Mouse (Mus musculus): Measurements from ENCODE around the gene Nfix.

Nfix gene

DNA sequence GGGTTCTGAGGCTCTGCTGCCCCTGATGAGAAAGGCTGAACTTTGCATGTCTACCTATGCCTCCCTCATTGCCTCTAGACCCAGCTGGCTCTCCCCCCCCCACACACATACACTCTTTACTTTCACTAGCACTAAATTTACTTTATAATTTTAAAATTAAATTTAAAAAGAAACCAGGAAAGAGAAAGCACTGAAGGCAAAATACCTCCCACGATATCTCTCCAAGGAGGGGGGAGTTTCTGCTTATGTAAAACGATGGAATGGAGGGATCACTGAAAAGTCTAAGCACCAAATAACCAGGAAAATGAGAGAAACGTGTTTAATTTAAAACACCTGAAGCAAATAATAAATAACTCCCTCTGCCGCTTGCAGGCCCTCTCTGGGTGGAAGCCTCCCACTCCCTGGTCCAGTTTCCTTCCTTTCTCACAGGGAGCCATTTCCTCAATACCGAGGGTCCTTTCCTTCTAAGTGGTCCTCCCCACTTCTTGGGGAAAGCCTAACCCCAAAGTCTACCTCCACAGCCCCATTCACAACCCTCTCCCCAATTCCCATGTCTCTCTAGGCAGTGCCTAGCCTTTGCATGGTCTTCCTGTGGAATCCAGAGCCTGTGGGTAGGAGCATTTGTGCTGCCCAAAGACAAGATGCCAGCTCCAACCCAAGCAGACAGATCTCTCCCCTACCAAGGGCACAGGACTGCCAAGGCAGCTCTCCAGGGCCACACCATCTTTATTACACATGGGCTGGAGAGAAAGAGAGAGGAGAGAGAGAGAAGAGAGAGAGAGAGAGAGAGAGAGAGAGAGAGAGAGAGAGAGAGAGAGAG, 18.2 kb downstream of the Nfix start:
- no peak for DNase-seq (ENCODE audit: low read depth)

DNA sequence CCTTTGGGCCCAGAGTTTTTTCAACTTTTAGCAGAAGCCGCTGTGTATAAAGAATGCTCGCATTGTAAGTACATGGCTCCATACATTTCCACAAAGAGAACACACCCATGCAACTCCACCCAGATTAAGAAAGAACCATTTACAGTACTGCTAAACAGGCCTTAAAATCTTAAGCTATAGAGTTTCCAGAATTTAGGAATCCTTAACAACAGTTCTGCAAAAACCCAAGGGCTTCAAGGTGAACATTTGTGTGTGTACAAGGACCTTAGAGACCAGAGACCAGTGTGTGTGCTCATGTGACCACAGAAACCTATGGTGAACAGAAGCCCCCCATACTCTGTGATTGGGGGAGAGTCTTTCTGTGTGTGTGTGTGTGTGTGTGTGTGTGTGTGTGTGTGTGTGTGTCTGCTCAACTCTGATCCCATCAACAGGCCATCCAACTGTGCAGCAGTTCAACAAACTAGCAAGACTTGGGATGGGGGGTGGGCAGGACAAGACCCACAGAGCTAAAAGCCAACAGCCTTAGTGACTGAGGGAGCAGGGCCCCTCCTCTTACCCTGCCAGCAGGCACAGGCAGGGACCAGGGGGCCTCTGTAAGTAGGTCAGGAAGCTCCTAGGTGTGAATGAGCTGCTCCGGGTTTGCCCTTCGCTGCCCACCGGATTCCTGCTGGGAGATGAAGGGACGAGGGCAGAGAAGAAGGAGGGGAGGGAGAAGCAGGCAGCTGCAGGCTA, 19.0 kb downstream of the Nfix start:
- no peak for DNase-seq (ENCODE audit: low read depth)

DNA sequence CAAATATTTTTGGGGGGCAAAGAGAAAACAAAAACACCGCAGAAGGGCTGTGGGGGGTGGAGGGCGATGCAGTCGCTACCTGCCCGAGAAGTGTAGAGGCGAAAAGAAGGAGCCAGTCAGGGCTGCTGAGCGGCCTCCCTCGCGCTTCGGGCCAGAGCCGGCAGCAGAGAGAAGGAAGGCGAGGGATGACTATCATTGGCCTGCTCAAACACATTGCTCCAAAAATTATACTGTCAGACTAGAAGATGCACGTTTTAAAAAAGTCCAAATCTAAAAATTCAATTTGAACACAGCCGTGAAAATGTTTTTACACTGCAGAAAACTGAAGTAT, 20.0 kb downstream of the Nfix start:
- no peak for DNase-seq (ENCODE audit: low read depth)

GRCm38 (mm10) chr8:84779519-84780224, 20.5 kb downstream of the Nfix start:
- no peak for DNase-seq (ENCODE audit: low read depth)

DNA sequence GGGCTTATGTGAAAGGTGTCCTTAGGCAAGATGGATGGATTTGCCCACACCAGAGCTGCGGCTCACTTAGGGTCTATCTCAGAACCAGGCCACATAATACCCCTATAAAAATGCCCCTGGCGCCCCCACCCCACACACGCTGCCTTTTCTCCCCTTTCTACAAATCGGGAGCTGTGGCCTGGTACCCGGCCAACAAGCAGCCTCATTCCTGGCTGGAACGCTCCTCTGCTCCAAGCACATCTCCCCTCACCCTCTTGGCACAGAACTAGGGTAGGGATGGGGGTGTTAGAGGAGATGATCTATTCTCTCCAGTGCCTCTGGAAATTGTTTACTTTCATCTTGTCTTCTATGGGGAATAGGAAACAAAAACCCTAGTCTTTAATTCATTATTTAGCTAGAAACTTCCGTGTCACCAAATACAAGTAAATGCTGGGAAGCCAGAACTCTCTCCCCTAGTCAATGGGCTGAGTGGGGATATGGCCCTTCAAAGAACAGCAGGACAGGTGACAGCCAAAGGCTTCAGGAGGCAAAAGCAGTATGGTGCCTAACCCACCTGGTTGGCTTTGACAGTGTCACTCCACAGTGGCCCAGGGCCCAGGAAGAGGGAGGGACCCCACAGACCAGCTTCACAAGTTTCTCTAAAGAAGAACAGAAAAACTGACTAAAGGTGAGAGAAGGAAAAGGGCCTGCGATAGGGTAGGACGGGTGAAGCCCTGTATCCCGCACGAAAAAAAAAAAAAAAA, 21.3 kb downstream of the Nfix start:
- no peak for DNase-seq (ENCODE audit: low read depth)

DNA sequence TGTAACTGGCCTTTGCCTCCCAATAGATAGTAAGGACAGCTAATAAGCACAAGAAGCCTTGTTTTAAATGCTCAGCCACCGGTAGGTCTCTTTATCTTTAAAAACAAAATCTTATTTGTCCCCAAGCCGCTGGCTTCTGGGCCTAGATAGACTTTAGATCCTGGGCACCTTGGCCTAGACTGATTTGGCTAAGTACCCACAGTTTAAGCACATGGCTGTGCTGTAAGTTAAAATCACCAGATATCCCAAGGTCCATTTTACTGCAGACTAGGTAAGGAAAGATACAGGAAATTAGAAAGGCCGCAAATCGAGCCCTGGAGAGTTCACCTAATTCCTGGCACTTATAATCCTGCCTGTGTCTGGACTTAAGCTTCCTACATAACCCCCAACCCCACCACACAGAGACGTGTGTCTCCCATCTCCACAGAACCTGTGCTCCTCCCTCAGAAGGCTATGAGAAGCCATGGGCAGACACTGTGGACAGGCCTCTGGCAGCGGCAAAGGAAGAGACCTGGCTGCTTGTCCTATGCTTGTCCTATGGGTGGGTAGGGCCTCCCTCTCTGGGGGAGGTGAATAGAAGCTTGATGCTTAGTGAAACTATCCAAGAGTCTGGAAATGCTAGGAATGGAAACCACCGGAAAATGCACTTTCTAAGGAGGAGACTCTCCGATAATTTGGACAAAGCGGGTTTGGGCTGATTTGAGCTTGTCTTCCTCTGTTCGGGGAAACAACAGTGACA, 22.1 kb downstream of the Nfix start:
- DNase-seq (ENCODE audit: low read depth), result no peak

DNA sequence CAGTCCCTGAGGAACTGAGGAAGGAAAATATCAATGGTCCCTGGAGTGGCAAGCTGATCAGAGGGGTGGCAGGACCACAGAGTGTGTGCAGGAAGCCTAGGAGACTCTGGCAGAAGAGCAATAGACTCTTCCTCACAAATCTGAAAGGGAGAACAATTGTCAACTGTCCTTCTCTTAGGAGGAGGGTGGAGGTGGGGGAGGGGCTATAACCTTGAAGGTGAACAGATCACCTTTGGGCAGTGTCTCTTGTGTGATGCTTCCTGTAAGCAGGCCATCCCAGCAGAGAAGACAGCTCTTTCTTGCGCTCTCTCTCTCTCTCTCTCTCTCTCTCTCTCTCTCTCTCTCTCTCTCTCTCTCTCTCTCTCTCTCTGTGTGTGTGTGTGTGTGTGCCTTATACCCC, 23.6 kb downstream of the Nfix start:
- no peak for DNase-seq (ENCODE audit: low read depth)

DNA sequence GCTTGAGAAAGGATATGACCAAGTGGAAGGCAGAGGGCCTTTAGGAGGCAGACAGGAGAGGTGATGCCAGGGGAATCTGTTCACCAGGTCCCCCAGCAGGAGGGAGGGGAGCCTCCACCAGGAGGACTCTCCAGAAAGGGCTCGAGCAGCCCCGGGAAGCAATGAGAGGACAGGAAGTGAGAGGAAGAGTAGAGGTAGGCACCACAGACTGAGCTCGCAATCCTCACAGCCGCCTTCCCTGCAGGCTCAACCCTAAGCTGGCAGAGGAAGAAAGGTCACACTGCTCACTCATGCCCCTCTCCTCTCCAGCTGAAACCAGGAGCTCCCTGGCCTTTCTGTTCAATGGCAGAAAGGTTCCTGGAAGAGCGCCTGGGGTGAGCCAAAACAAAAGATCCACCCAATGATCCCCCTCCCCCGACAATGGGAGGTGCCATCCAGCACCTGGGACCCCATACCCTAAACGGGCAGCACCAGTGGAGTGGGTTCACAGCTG, 24.5 kb downstream of the Nfix start:
- DNase-seq (ENCODE audit: low read depth), result no peak

DNA sequence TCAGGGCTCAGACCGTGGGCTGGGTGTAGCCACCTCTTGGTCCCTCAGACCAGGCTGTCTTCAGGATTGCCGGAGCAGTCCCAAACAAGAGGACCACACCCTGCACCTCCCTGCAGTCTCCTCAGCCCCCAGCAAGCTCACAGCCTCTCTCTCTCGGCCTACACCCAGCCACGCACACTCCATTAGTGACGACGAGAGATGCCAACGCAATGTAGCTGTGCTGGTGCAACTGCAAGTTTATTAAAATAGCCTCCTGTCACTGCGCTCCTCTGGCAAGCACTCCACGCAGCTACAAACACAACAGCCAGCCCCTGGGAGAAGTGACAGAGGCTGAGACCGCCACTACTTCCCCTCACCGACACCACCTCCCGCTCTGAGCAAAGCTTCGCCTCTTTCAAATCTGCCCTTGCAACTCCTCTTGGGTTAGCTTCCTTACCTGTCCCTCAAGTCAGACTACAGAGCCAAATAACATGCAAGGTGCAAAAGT, 25.0 kb downstream of the Nfix start:
- no peak for DNase-seq (ENCODE audit: low read depth)

GRCm38 (mm10) chr8:84774473-84774911, 25.7 kb downstream of the Nfix start:
- DNase-seq (ENCODE audit: low read depth), result no peak

DNA sequence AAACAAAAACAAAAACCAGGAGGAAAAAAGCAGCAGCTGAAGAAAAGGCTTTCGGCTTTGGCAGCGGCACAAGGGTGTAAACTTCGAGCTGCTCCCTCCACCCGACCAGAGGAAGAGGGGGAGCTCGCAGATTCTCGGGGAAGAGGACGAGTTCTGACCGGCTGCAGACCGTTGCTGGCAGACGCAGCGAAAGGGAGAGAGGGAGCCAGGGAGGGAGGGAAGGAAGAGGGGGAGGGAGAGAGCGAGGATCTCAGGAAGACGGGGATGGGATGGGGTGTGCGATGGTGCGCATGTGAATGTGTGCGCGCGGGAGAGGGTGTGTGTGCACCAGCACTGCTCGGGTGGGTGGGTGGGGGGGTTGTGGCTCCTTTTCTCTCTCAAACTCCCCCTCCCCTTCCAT, 26.3 kb downstream of the Nfix start:
- no peak for DNase-seq (ENCODE audit: low read depth)

DNA sequence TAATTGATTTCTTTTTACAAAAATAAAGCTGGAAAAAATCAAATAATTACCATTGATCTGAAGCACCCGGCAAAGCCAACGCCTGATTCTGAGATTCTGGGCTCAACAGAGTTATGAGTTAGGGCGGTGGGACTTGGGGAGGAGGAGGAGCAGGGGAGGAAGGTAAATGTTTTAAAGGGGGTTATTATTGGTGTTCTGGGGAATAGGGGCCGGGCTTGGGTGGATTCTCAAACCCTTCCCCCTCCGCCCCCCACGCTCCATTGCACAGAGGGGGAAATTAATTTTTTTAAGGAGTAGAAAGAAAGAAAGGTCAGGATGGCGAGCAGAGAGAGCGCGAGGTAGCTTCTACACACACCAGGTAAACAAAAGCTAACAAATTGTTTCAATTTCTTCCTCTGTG, 26.8 kb downstream of the Nfix start:
- no peak for DNase-seq (ENCODE audit: low read depth)

GRCm38 (mm10) chr8:84772628-84773027, 27.5 kb downstream of the Nfix start:
- DNase-seq (ENCODE audit: low read depth), result no peak

DNA sequence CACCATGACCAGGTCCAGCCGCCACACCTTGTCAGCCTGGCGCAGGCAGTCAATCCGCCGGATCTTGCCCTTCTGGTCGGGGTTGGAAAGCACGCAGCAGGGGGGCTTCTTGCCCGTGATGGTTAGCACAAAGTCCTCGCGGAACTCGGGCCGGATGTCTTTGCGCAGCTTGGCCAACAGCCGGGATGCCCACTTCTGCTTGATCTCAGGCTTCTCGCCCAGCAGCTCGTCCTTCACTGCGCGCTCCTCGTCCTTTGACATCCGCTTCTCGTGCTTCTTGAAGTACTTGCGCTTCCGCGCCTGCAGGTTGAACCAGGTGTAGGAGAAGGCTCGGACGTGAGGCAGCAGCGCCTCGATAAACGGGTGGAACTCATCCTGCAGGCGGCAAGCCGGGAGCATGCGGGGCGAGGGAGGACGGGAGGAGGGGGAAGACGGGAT, 28.2 kb downstream of the Nfix start:
- DNase-seq (ENCODE audit: low read depth), result no peak

DNA sequence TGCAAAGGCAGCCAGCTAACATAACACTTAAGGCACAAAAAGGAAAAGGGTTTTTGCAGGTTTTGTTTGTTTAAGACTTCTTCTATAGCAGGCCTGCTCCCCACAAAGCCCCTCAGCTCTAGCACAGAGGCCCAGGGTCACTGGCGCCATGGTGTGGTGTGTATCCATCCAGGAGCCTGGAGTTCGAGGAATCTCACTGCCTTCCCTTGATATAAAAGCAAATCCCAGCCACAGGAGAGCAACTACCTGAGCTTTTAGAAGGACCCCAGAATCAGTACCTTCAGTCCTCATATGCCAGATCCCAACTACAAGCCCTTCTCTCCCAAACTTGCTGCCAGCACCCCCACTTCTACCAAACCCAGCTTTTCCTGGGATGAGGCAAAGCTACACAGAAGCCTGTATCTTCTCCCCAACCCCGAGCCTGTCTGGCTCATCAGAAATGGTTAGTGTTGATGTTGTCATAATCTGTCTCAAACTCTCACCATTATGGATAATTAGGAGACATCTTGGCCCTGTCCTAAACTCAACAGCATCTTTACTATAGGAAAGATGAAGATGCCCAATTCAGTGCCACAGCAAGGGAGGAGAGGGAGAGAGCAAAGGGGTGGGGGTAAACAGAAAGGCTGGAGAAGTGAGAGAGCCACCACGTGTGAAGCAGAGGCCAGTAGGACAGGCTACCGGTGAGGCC, 29.0 kb downstream of the Nfix start:
- DNase-seq (ENCODE audit: low read depth), result no peak

GRCm38 (mm10) chr8:84770100-84770953, 29.8 kb downstream of the Nfix start:
- no peak for DNase-seq (ENCODE audit: low read depth)

DNA sequence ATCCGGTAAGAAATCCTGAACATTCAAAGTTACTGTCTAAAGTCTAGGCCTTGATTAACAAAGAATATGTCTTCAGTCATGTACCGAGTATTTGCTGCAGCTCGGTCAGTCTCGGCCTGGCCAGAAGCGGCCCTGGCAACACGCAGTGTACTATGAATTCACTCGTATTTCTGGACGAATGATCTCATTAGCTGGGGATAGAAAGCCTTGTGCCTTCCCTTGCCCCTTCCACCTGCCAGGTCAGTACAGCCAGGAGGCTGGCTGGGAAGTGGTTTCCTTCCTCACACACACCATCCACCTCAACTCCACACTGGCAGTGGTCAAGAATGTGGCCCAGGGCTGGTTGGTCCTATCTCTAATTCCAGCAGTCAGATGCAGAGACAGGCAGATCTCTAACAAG, 30.8 kb downstream of the Nfix start:
- no peak for DNase-seq (ENCODE audit: low read depth)

DNA sequence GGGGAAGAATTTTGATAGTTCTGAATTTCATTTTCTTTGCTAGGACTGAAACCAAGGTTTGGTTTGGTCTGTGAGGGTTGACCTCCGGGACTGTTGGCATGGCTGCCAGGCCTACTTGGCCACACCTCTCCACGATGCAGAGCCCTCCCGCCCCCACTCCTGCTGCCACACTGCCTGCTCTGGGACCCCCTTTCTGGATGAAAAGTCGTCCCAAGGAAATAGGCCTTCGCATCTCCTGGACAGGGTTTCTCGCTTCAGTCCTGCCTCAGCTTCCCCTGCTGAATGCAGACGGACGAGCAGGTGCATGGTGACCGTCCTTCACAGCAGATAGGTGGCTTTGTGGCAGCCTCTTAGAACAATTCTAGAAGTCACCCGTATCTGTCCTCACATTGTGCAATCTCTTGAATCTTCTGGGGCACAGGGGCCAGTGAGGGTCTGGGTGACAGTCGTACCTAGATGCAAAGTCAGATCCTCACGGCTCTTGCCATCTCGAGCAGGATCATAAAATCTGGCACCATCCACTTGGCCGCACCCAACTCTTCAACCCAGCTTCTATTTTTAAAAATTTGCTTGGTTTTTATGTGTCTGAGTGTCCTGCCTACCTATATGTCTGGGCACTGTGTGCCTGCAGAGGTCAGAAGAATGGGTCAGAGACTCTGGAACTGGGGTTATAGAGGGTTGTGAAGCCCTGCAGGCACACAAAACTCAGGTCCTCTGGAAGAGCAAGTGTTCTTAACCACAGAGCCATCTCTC, 31.6 kb downstream of the Nfix start:
- DNase-seq (ENCODE audit: low read depth), result no peak

DNA sequence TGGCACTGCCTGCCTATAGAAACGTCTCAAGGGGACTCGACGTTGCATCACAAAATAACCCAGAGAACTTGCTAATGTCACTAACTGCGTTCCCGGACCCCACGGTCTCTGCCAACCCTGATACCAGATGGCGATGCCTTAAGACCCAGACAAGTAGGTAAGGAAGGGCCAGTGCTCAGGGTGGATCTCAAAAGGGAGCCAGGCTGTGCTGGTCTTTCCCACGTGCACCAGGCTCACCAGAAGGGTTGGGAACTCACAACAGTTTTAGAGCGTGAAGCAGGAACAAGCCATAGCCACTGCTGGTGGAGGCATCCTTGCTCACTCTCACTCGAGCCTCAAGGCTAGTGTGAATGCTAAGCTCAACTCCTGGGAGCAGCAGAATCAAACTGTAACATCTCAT, 32.9 kb downstream of the Nfix start:
- no peak for DNase-seq (ENCODE audit: low read depth)
